Mouse (Mus musculus): ENCODE measurements around the gene Slc22a14. TPM values are rescaled to one million over a fixed set of nuclear protein-coding genes. Genes with fewer than 3 reads are reported as not detected.

Slc22a14 gene
- polyA plus RNA-seq, 1 experiment from 2014 or later, result not detected

- ATAC-seq (ENCODE audit: insufficient number of reproducible peaks, insufficient read depth, low FRiP score, low TSS enrichment), result no peak
- Histone ChIP-seq H3K27me3 (peaks cover 5% of the 10 kb centered on the region; the same call in 1 of the 2 replicates), H3K36me3 (peaks cover 2% of the 10 kb centered on the region; the same call in 1 of the 2 replicates), H3K4me3 (no peak overlapping the region), H3K27ac (no peak overlapping the region), H3K4me1 (peaks cover 20% of the 10 kb centered on the region), H3K9me3 (no peaks in the 10 kb centered on the region), H3K9ac (no peak overlapping the region), H3K4me2 (replicated peaks) (no peak overlapping the region)
- WGBS, result 85% methylated on average over 3 of the region's 3 CpGs
These were observed 27.0 kb downstream of the Slc22a14 start for GRCm38 (mm10) chr9:119338350-119338749.

DNA sequence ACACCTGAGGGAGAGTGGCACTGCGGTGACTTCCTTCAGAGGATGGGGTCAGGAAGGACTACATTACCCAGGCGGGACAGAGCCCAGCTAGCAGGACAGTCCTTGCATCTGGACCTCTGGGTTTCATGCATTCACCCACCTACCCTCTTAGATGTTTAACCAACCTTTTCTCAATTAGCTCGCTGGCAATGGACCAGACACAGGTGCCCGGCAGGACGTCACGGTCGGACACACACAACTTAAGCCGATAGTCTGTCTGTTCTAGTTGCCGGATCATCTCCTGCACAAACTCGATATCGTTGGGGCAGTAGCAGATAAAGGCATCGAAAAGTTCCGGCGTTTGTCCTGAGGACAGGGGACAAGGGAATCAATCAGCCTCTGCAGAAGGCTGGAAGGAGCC, 27.5 kb downstream of the Slc22a14 start:
- ATAC-seq (ENCODE audit: insufficient number of reproducible peaks, insufficient read depth, low FRiP score, low TSS enrichment), result no peak
- Histone ChIP-seq H3K4me3 (no peak overlapping the region), H3K27me3 (peaks cover 5% of the 10 kb centered on the region; the same call in 1 of the 2 replicates), H3K9me3 (no peaks in the 10 kb centered on the region), H3K27ac (no peak overlapping the region), H3K9ac (no peak overlapping the region), H3K4me1 (peaks cover 20% of the 10 kb centered on the region), H3K36me3 (no peaks in the 10 kb centered on the region), H3K4me2 (replicated peaks) (no peak overlapping the region)
- WGBS, result 91% methylated on average over 14 of the region's 14 CpGs

DNA sequence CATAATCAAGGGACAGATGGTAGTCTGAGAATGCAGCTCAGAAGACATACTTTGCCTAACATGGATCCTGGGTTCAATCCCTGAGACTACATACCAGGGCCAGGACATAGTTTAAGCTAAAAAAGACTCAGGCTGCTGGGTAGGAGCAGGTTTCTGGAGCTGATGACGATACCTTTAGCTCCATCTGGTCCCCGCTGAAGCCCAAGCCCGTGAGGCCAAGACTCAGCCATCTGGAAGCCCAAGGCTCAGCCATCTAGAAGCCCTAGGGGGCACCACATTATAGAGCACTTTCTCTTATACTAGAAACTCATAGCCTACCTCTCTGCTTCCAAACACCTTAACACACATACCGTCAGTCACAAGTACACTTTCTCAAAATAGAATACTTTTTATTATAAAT, 29.8 kb downstream of the Slc22a14 start:
- Histone ChIP-seq H3K36me3 (no peaks in the 10 kb centered on the region), H3K27me3 (peaks cover 5% of the 10 kb centered on the region; the same call in 1 of the 2 replicates), H3K4me3 (no peak overlapping the region), H3K4me2 (replicated peaks) (no peak overlapping the region), H3K4me1 (peaks cover 11% of the 10 kb centered on the region; the same call in 1 of the 2 replicates), H3K9ac (no peak overlapping the region), H3K9me3 (no peaks in the 10 kb centered on the region), H3K27ac (no peak overlapping the region)
- 83% methylated on average over 4 of the region's 4 CpGs for WGBS
- ATAC-seq (ENCODE audit: insufficient number of reproducible peaks, insufficient read depth, low FRiP score, low TSS enrichment), result no peak

DNA sequence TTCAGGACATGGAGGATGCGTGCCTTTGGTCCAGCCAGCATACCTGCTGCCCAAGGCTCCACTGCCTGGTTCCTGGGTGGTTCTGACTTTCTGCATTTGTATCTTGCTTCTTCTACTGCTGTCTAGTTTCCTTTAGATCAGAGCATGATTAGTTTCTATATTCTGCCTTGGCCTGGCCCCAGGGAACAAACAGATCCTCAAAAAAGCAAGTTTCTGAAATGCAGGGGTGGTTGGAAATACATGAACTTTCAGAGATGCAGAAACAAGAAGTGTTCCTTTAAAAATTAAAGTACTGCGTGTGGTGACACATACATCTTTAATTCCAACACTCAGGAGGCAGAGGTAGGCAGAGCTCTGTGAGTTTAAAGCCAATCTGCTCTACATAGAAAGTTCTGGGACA, 30.5 kb downstream of the Slc22a14 start:
- Histone ChIP-seq H3K4me1 (0 out of 2 replicates have a peak, but pooled peaks cover 6% of the 10 kb centered on the region), H3K27ac (no peak overlapping the region), H3K4me3 (no peak overlapping the region), H3K4me2 (replicated peaks) (no peak overlapping the region), H3K27me3 (peaks cover 5% of the 10 kb centered on the region; the same call in 1 of the 2 replicates), H3K36me3 (no peaks in the 10 kb centered on the region), H3K9me3 (no peaks in the 10 kb centered on the region), H3K9ac (no peak overlapping the region)
- WGBS, result 86% methylated on average over 2 of the region's 2 CpGs
- ATAC-seq (ENCODE audit: insufficient number of reproducible peaks, insufficient read depth, low FRiP score, low TSS enrichment), result no peak

DNA sequence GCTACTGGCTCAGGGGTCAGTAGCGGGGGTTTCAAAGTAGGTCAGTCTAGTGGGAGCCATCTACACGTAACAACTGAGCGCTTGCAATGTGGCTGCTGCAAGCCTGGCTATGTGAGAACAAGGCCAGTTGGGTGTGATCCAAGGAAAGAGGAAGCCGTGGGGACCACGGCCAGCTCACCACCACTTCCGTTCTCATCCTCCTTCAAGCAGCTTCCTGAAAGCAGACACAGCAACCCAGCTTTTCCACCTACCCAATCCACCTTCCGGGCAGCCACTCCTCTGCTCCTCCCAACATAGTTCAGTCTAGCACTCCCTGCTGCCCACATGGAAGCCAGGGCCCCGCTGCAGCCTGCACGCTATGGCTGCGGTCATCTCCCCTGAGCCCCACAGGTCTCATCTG, 31.0 kb downstream of the Slc22a14 start:
- WGBS, result 62% methylated on average over 10 of the region's 10 CpGs
- H3K27ac ChIP-seq, result no peak overlapping the region
- H3K4me1 ChIP-seq, result 0 out of 2 replicates have a peak, but pooled peaks cover 4% of the 10 kb centered on the region

GRCm38 (mm10) chr9:119330186-119330963, 35.0 kb downstream of the Slc22a14 start:
- WGBS, result 88% methylated on average over 15 of the region's 15 CpGs
- H3K9ac ChIP-seq, result no peak overlapping the region
- H3K4me1 ChIP-seq, result no peaks in the 10 kb centered on the region
- no peaks in the 10 kb centered on the region for H3K36me3 ChIP-seq
- no peaks in the 10 kb centered on the region for H3K27me3 ChIP-seq
- no peak overlapping the region for H3K4me2 ChIP-seq (replicated peaks)
- H3K4me3 ChIP-seq, result no peak overlapping the region
- no peaks in the 10 kb centered on the region for H3K9me3 ChIP-seq
- ATAC-seq (ENCODE audit: insufficient number of reproducible peaks, insufficient read depth, low FRiP score, low TSS enrichment), result no peak
- H3K27ac ChIP-seq, result no peak overlapping the region

More for the DNA sequence above, 31.0 kb downstream of the Slc22a14 start:
- H3K4me3 ChIP-seq, result no peak overlapping the region
- no peak overlapping the region for H3K4me2 ChIP-seq (replicated peaks)
- H3K27me3 ChIP-seq, result peaks cover 5% of the 10 kb centered on the region; the same call in 1 of the 2 replicates
- H3K36me3 ChIP-seq, result no peaks in the 10 kb centered on the region
- H3K9ac ChIP-seq, result no peak overlapping the region
- no peaks in the 10 kb centered on the region for H3K9me3 ChIP-seq
- ATAC-seq (ENCODE audit: insufficient number of reproducible peaks, insufficient read depth, low FRiP score, low TSS enrichment), result no peak

DNA sequence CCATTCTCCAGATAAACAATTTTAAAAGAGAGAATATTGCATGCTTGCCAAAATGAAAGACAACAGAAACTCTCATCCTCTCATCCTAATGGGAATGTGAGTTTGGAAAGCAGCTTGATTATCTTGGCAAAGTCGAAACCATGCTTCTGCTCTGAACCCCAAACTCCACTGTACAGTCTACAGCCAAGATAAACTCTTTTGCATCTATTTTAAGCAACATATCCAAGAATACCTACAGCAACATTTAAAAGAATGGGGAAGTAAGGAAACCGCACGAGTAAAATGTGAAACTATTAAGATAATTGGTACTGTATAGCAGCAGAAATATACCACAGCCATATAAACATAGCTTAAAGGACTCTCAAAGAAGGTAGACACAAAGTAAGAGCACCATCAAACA, 36.9 kb downstream of the Slc22a14 start:
- H3K4me2 ChIP-seq (replicated peaks), result no peak overlapping the region
- no peak overlapping the region for H3K27ac ChIP-seq
- H3K9ac ChIP-seq, result no peak overlapping the region
- no peaks in the 10 kb centered on the region for H3K36me3 ChIP-seq
- 82% methylated on average over 3 of the region's 3 CpGs for WGBS
- ATAC-seq (ENCODE audit: insufficient number of reproducible peaks, insufficient read depth, low FRiP score, low TSS enrichment), result no peak
- H3K27me3 ChIP-seq, result no peaks in the 10 kb centered on the region
- H3K4me3 ChIP-seq, result no peak overlapping the region
- no peaks in the 10 kb centered on the region for H3K4me1 ChIP-seq
- H3K9me3 ChIP-seq, result no peaks in the 10 kb centered on the region

DNA sequence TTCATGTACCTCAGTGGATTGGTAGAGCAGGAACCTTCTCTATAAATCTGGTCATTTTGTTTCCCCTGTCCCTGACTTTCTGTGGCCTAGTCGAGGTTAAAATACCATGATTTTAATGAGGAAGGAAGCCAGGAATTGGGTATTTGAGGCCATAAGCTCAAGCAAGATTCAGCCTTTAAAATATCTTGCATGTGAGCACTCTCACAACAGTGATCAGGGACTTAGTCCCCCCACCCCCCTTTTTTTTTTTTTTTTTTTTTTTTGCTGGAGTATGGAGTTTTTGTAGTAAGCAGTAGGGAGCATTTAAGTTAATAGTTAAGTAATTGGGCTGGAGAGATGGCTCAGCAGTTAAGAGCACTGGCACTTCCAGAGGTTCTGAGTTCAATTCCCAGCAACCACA, 41.2 kb downstream of the Slc22a14 start:
- Histone ChIP-seq H3K27me3 (no peaks in the 10 kb centered on the region), H3K9me3 (no peaks in the 10 kb centered on the region), H3K4me2 (replicated peaks) (no peak overlapping the region), H3K36me3 (no peaks in the 10 kb centered on the region), H3K4me1 (peaks cover 8% of the 10 kb centered on the region; the same call in 1 of the 2 replicates), H3K27ac (no peak overlapping the region), H3K4me3 (no peak overlapping the region), H3K9ac (no peak overlapping the region)
- no peak for ATAC-seq (ENCODE audit: insufficient number of reproducible peaks, insufficient read depth, low FRiP score, low TSS enrichment)
- WGBS, result 89% methylated on average over 1 of the region's 1 CpGs

GRCm38 (mm10) chr9:119323260-119323645, 42.1 kb downstream of the Slc22a14 start:
- Histone ChIP-seq H3K36me3 (no peaks in the 10 kb centered on the region), H3K27me3 (no peaks in the 10 kb centered on the region), H3K4me3 (peak overlapping the region; percentile 93), H3K9me3 (no peaks in the 10 kb centered on the region), H3K9ac (peak overlapping the region; percentile 50; the same call in 1 of the 2 replicates), H3K4me1 (peaks cover 8% of the 10 kb centered on the region; the same call in 1 of the 2 replicates), H3K27ac (peak overlapping the region; percentile 84), H3K4me2 (replicated peaks) (peak overlapping the region; percentile 81)
- WGBS, result 8% methylated on average over 9 of the region's 9 CpGs
- ATAC-seq (ENCODE audit: insufficient number of reproducible peaks, insufficient read depth, low FRiP score, low TSS enrichment), result no peak

DNA sequence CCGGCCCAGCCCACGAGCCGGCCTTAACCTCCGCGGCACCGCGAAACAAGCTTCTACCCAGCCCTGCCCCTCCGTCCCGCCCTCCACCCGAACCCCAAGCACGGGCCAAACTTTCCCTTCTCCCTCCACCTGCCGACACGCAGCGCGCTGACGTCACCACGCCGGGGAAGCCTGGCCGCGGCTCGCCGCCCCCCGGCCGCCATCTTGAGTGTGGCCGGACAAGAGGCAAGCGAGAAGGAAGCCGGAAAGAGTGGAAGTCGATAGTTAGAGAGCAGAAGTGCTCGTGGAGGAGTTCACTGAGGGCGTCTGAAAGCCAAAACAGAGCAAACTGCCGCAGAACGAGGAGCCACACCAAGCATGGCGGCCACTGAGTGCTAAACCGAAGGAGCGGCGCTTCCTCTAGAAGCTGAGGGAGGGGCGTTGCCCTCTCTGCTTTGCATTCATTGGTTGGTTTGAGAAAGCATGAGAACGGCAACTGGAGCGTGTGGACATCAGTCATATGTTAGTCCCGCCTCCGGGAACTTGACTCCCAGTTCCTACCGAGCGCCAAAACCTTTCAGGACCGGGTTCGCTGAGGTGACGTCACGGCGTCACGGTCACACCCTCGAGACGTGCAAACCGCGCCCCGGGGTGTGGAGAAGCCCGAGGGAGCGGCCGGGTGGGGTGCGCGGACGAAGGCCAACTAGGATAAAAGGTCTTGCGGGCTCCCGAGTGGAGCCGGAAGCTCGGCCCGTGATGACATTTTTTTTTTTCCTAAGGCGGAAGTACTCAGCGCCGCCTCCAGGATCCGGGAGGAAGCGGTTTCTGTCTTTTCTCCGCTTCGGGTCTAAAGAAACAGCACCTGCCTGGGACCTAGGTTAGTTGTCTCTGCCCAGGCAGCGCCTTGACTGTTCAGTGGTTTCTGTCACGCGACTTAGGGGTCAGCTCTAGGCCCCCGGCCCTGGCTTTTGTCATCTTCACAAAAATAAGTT, 42.8 kb downstream of the Slc22a14 start, which contains the start of gene Oxsr1:
Oxsr1 (minus strand) TSS at position 139 of the 971 bp plus-strand sequence.
- peak within 1 kb of the TSS; percentile 83 for H3K9ac ChIP-seq
- H3K9me3 ChIP-seq, result no peaks in the 10 kb centered on the region
- ATAC-seq (ENCODE audit: insufficient number of reproducible peaks, insufficient read depth, low FRiP score, low TSS enrichment), result peak; percentile 95
- peak within 1 kb of the TSS; percentile 84 for H3K27ac ChIP-seq
- H3K27me3 ChIP-seq, result no peaks in the 10 kb centered on the region
- peak within 1 kb of the TSS; percentile 84 for H3K4me2 ChIP-seq (replicated peaks)
- H3K36me3 ChIP-seq, result no peaks in the 10 kb centered on the region
- under 1% methylated on average over 72 of the region's 76 CpGs for WGBS
- peaks cover 8% of the 10 kb centered on the region; the same call in 1 of the 2 replicates for H3K4me1 ChIP-seq
- H3K4me3 ChIP-seq, result peak within 1 kb of the TSS; percentile 93

- Histone ChIP-seq H3K4me3 (peak overlapping the region; percentile 93), H3K27me3 (no peaks in the 10 kb centered on the region), H3K9ac (peak overlapping the region; percentile 83), H3K9me3 (no peaks in the 10 kb centered on the region), H3K4me1 (peaks cover 8% of the 10 kb centered on the region; the same call in 1 of the 2 replicates), H3K27ac (peak overlapping the region; percentile 65), H3K4me2 (replicated peaks) (peak overlapping the region; percentile 84), H3K36me3 (no peaks in the 10 kb centered on the region)
- ATAC-seq (ENCODE audit: insufficient number of reproducible peaks, insufficient read depth, low FRiP score, low TSS enrichment), result peak; percentile 58
- under 1% methylated on average over 59 of the region's 59 CpGs for WGBS
These were observed 43.7 kb downstream of the Slc22a14 start for GRCm38 (mm10) chr9:119321392-119322229.

Measured in embryonic facial prominence, embryonic 12.5 days (tissue).